Comparison of ENCODE assay signal across 8 mouse cellular contexts in the genomic region with DNA sequence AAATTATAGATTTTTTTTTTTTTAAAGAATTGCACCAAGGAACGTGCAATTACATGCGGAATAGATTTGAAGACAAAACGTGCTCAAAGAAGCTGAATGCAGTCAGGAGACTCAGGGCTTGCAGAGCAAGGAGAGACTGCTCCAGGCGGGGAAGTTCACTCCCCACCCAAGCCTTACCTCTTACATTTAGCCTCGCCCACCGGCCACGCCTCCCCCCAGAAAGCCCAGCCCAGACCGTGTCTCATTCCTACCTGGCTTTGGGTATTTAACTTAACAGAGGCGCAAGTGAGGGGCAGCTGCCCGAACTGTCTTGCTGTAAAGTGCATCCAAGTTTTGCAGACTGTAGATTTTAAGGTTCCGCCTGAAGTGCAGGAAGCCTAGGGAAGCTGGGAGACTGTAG.
A peak's percentile ranks its signal among the peaks of the same experiment; 100 is the strongest.
DNase-seq lines count a peak whose midpoint lies in the region; ATAC-seq lines count a peak whose summit lies in the region.

No protein-coding gene starts in this region.

- peak; percentile 26 to 30 for DNase-seq in B cell, adult 2 months
- peak; percentile 31 for DNase-seq in c-Kit-positive CD71-positive TER-119-negative erythroid progenitor cells, embryonic 14.5 days (ENCODE audit: low read depth)
- peak; percentile 16 for DNase-seq in lung, postnatal 10 days
- no peak for DNase-seq in spleen, postnatal 4 days (ENCODE audit: low spot score in 2 of 2)
- no peak for DNase-seq in ovary, postnatal 36 days (ENCODE audit: low spot score)
- no peak for DNase-seq in cerebellum, adult 11 months
- DNase-seq in frontal cortex, postnatal 36 days (ENCODE audit: low spot score in 2 of 2) = no peak

- no peak for ATAC-seq in hindbrain, embryonic 13.5 days (ENCODE audit: low FRiP score)

- H3K4me1 ChIP-seq in hindbrain, embryonic 13.5 days (replicated peaks) = peaks cover 29% of the 10 kb centered on the region

- no peaks in the 10 kb centered on the region for H3K9me3 ChIP-seq in hindbrain, embryonic 13.5 days

- H3K27ac ChIP-seq in hindbrain, embryonic 13.5 days = no peak overlapping the region

- 12% methylated on average over 11 of the region's 11 CpGs for WGBS in hindbrain, embryonic 13.5 days

- peaks cover 10% of the 10 kb centered on the region for H3K27me3 ChIP-seq in hindbrain, embryonic 13.5 days

- H3K4me3 ChIP-seq in hindbrain, embryonic 13.5 days = peak overlapping the region; percentile 30

- no peak overlapping the region for H3K9ac ChIP-seq in hindbrain, embryonic 13.5 days

- H3K4me2 ChIP-seq in hindbrain, embryonic 13.5 days = peak overlapping the region; percentile 59

- no peaks in the 10 kb centered on the region for H3K36me3 ChIP-seq in hindbrain, embryonic 13.5 days

Comparison
In these comparisons a context has a peak if more than half of its experiments do, and no peak if none do; other contexts are left out.
1. DNase-seq: peak in B cell, adult 2 months (2 of 2), c-Kit-positive CD71-positive TER-119-negative erythroid progenitor cells, embryonic 14.5 days (single experiment) and lung, postnatal 10 days (single experiment); none in spleen, postnatal 4 days (0 of 2), ovary, postnatal 36 days (single experiment), cerebellum, adult 11 months (single experiment) and frontal cortex, postnatal 36 days (0 of 2).